Mouse (Mus musculus) bone marrow macrophage, adult 2 months (primary cell): ENCODE results near the gene Snx14.

Experiments used
- CTCF ChIP-seq: IDR thresholded peaks from 2 replicates; pipeline ENCODE4 v1.5.1; 2012; ENCODE audit warnings: low read depth, mild to moderate bottlenecking, low read length, moderate library complexity
- POLR2A ChIP-seq: IDR thresholded peaks from 2 replicates; pipeline ENCODE4 v1.6.1; 2012; ENCODE audit warnings: mild to moderate bottlenecking, low read depth, low read length, borderline replicate concordance

DNA sequence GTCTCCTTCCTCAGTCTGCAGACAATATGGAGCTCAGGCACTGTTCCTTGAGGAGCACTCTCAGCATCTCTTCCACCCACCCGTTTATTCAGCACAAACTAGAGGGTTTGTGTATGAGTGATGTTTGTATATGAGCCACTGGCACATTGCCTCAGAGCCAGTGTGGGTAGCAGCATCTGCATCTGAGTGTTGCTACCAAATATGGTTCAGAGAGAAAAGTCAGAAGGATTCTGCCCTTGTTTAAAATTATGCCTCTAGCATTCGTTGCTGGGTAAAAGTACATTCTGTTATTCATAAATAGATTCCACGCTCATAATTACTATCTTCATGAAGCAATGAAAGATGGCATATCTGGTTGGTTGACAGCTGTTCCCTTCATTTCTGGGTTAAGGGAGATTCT lies 96.1 kb downstream of the Snx14 start:
- TF ChIP-seq CTCF (no peak), POLR2A (no peak)
